Mouse (Mus musculus): ENCODE measurements around the gene Cyb5r4. TPM values are rescaled to one million over a fixed set of nuclear protein-coding genes. Genes with fewer than 3 reads are reported as not detected.
"Not testable (repeated sequence)": the region's sequence is repeated elsewhere in the genome, so short reads cannot be mapped to it uniquely, and the experiment has no call there.

Gene Cyb5r4
- polyA plus RNA-seq, 1 experiment from 2014 or later, result 49.4 TPM

- 85% methylated on average over 4 of the region's 4 CpGs for WGBS (ENCODE audit: insufficient replicate concordance)
- Histone ChIP-seq H3K27ac (no peak overlapping the region), H3K9ac (no peak overlapping the region)
Observed at GRCm38 (mm10) chr9:87032196-87032595, 10.4 kb downstream of the Cyb5r4 start.

GRCm38 (mm10) chr9:87034831-87035580, 13.2 kb downstream of the Cyb5r4 start:
- H3K9ac ChIP-seq, result no peak overlapping the region
- no peak overlapping the region for H3K4me3 ChIP-seq
- no peaks in the 10 kb centered on the region for H3K9me3 ChIP-seq (replicated peaks)
- ATAC-seq, result no peak
- H3K27me3 ChIP-seq (replicated peaks), result no peaks in the 10 kb centered on the region
- H3K36me3 ChIP-seq, result peaks cover 20% of the 10 kb centered on the region
- no peaks in the 10 kb centered on the region for H3K4me1 ChIP-seq
- no peak overlapping the region for H3K27ac ChIP-seq
- H3K4me2 ChIP-seq, result no peak overlapping the region
- WGBS (ENCODE audit: insufficient replicate concordance), result 68% methylated on average over 2 of the region's 2 CpGs

More at GRCm38 (mm10) chr9:87032196-87032595, 10.4 kb downstream of the Cyb5r4 start:
- H3K4me1 ChIP-seq, result no peaks in the 10 kb centered on the region
- no peaks in the 10 kb centered on the region for H3K9me3 ChIP-seq (replicated peaks)
- no peak overlapping the region for H3K4me2 ChIP-seq
- H3K27me3 ChIP-seq (replicated peaks), result no peaks in the 10 kb centered on the region
- H3K4me3 ChIP-seq, result no peak overlapping the region
- peaks cover 26% of the 10 kb centered on the region for H3K36me3 ChIP-seq
- ATAC-seq, result no peak

GRCm38 (mm10) chr9:87049425-87049824, 27.6 kb downstream of the Cyb5r4 start:
- Histone ChIP-seq H3K4me3 (no peak overlapping the region), H3K27ac (no peak overlapping the region), H3K27me3 (replicated peaks) (no peaks in the 10 kb centered on the region), H3K4me2 (no peak overlapping the region), H3K9ac (no peak overlapping the region), H3K4me1 (no peaks in the 10 kb centered on the region), H3K9me3 (replicated peaks) (no peaks in the 10 kb centered on the region), H3K36me3 (no peaks in the 10 kb centered on the region; the same call in 1 of the 2 replicates)
- ATAC-seq, result no peak
- WGBS (ENCODE audit: insufficient replicate concordance), result 82% methylated on average over 4 of the region's 4 CpGs

GRCm38 (mm10) chr9:87055547-87056235, 33.9 kb downstream of the Cyb5r4 start:
- Histone ChIP-seq H3K4me1 (no peaks in the 10 kb centered on the region), H3K36me3 (peaks cover 31% of the 10 kb centered on the region), H3K4me2 (no peak overlapping the region), H3K27me3 (replicated peaks) (no peaks in the 10 kb centered on the region), H3K9me3 (replicated peaks) (no peaks in the 10 kb centered on the region), H3K9ac (no peak overlapping the region), H3K27ac (no peak overlapping the region), H3K4me3 (no peak overlapping the region)
- WGBS (ENCODE audit: insufficient replicate concordance), result 82% methylated on average over 11 of the region's 11 CpGs
- ATAC-seq, result no peak

- H3K9me3 ChIP-seq (replicated peaks), result no peaks in the 10 kb centered on the region
- no peak overlapping the region for H3K9ac ChIP-seq
- H3K4me2 ChIP-seq, result no peak overlapping the region
- no peaks in the 10 kb centered on the region for H3K4me1 ChIP-seq
- peaks cover 36% of the 10 kb centered on the region for H3K36me3 ChIP-seq
- ATAC-seq, result no peak
- no peak overlapping the region for H3K27ac ChIP-seq
- no peaks in the 10 kb centered on the region for H3K27me3 ChIP-seq (replicated peaks)
- no peak overlapping the region for H3K4me3 ChIP-seq
- WGBS (ENCODE audit: insufficient replicate concordance), result 70% methylated on average over 5 of the region's 5 CpGs
Observed at GRCm38 (mm10) chr9:87062337-87062736, 40.5 kb downstream of the Cyb5r4 start.

GRCm38 (mm10) chr9:87068160-87068559, 46.3 kb downstream of the Cyb5r4 start:
- no peak overlapping the region for H3K27ac ChIP-seq

GRCm38 (mm10) chr9:87071566-87071965, 49.8 kb downstream of the Cyb5r4 start:
- H3K4me3 ChIP-seq; H3K9me3 ChIP-seq (replicated peaks); ATAC-seq; H3K9ac ChIP-seq; H3K4me1 ChIP-seq; H3K4me2 ChIP-seq; H3K27me3 ChIP-seq (replicated peaks); H3K27ac ChIP-seq: not testable (repeated sequence)
- peaks cover 29% of the 10 kb centered on the region for H3K36me3 ChIP-seq
- 74% methylated on average over 3 of the region's 3 CpGs for WGBS (ENCODE audit: insufficient replicate concordance)

More at GRCm38 (mm10) chr9:87068160-87068559, 46.3 kb downstream of the Cyb5r4 start:
- Histone ChIP-seq H3K9me3 (replicated peaks) (0 out of 2 replicates have a peak, but pooled peaks cover 4% of the 10 kb centered on the region), H3K27me3 (replicated peaks) (no peaks in the 10 kb centered on the region), H3K9ac (no peak overlapping the region), H3K36me3 (peaks cover 38% of the 10 kb centered on the region), H3K4me2 (no peak overlapping the region), H3K4me1 (no peaks in the 10 kb centered on the region), H3K4me3 (no peak overlapping the region)
- no peak for ATAC-seq
- WGBS (ENCODE audit: insufficient replicate concordance), result 80% methylated on average over 1 of the region's 1 CpGs

GRCm38 (mm10) chr9:87077919-87078318, 56.1 kb downstream of the Cyb5r4 start:
- no peaks in the 10 kb centered on the region for H3K36me3 ChIP-seq

GRCm38 (mm10) chr9:87079511-87079910, 57.7 kb downstream of the Cyb5r4 start:
- H3K4me1 ChIP-seq, result no peaks in the 10 kb centered on the region
- H3K9ac ChIP-seq, result no peak overlapping the region
- no peak overlapping the region for H3K27ac ChIP-seq
- no peak overlapping the region for H3K4me2 ChIP-seq
- H3K4me3 ChIP-seq, result no peak overlapping the region
- no peaks in the 10 kb centered on the region for H3K27me3 ChIP-seq (replicated peaks)
- WGBS (ENCODE audit: insufficient replicate concordance), result 57% methylated on average over 2 of the region's 2 CpGs
- H3K36me3 ChIP-seq, result no peaks in the 10 kb centered on the region
- ATAC-seq, result no peak
- H3K9me3 ChIP-seq (replicated peaks), result no peaks in the 10 kb centered on the region

More at GRCm38 (mm10) chr9:87077919-87078318, 56.1 kb downstream of the Cyb5r4 start:
- no peak overlapping the region for H3K9ac ChIP-seq
- no peak for ATAC-seq
- no peak overlapping the region for H3K4me3 ChIP-seq
- no peak overlapping the region for H3K27ac ChIP-seq
- 55% methylated on average over 2 of the region's 2 CpGs for WGBS (ENCODE audit: insufficient replicate concordance)
- no peaks in the 10 kb centered on the region for H3K27me3 ChIP-seq (replicated peaks)
- H3K4me2 ChIP-seq, result no peak overlapping the region
- no peaks in the 10 kb centered on the region for H3K4me1 ChIP-seq
- no peaks in the 10 kb centered on the region for H3K9me3 ChIP-seq (replicated peaks)

- no peak overlapping the region for H3K9ac ChIP-seq
- no peak overlapping the region for H3K4me2 ChIP-seq
- H3K27ac ChIP-seq, result no peak overlapping the region
- H3K4me1 ChIP-seq, result no peaks in the 10 kb centered on the region
- no peaks in the 10 kb centered on the region for H3K9me3 ChIP-seq (replicated peaks)
- WGBS (ENCODE audit: insufficient replicate concordance), result 65% methylated on average over 4 of the region's 4 CpGs
- no peak for ATAC-seq
- H3K4me3 ChIP-seq, result no peak overlapping the region
- H3K36me3 ChIP-seq, result no peaks in the 10 kb centered on the region
- no peaks in the 10 kb centered on the region for H3K27me3 ChIP-seq (replicated peaks)
Observed at GRCm38 (mm10) chr9:87086991-87087390, 65.2 kb downstream of the Cyb5r4 start.

- Histone ChIP-seq H3K27me3 (replicated peaks) (no peaks in the 10 kb centered on the region), H3K4me1 (no peaks in the 10 kb centered on the region), H3K27ac (no peak overlapping the region), H3K36me3 (no peaks in the 10 kb centered on the region), H3K9ac (no peak overlapping the region), H3K4me2 (no peak overlapping the region), H3K4me3 (no peak overlapping the region), H3K9me3 (replicated peaks) (no peaks in the 10 kb centered on the region)
- 51% methylated on average over 2 of the region's 2 CpGs for WGBS (ENCODE audit: insufficient replicate concordance)
- no peak for ATAC-seq
Observed at GRCm38 (mm10) chr9:87097989-87098388, 76.2 kb downstream of the Cyb5r4 start.

- Histone ChIP-seq H3K9ac (no peak overlapping the region), H3K27ac (no peak overlapping the region), H3K4me2 (no peak overlapping the region), H3K36me3 (no peaks in the 10 kb centered on the region), H3K27me3 (replicated peaks) (no peaks in the 10 kb centered on the region), H3K9me3 (replicated peaks) (no peaks in the 10 kb centered on the region), H3K4me3 (no peak overlapping the region), H3K4me1 (no peaks in the 10 kb centered on the region)
- no peak for ATAC-seq
- 64% methylated on average over 5 of the region's 5 CpGs for WGBS (ENCODE audit: insufficient replicate concordance)
Observed at GRCm38 (mm10) chr9:87115019-87115418, 93.2 kb downstream of the Cyb5r4 start.

All from liver, embryonic 12.5 days (tissue).